Mouse (Mus musculus) telencephalon, adult 2 months (tissue): Measurements from ENCODE around the gene Vwce.
A peak's percentile ranks its signal among the peaks of the same experiment; 100 is the strongest.

Experiments
- DNase-seq: peaks from one replicate; pipeline ENCODE4 v3.0.0-alpha.2; 2011; ENCODE audit warnings: low read depth, low spot score

Gene Vwce

GRCm38 (mm10) chr19:10714682-10715475, 80.9 kb downstream of the Vwce start:
- DNase-seq: peak; percentile 64

DNA sequence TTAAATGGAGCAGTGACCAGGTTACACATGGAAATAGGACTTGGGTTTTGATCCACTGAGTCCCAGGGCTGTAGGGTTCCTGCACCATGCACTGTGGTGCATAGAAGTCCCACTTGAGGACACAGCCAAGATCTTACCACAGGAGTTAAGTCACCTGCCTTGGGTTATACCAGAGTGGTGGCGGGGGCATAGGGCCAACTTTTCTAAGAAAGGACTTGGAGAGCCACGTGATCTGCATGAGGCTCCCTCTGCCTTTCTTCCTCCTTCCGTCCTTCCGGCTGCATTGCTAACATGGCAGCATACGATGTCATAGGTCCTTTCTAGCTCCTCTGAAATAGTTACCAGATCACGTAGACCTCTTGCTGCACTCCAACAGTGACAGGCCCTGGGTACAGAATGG, 81.5 kb downstream of the Vwce start:
- DNase-seq: no peak
